Mouse (Mus musculus): ENCODE results near the gene Btc. TPM values are rescaled to one million over a fixed set of nuclear protein-coding genes. Genes with fewer than 3 reads are reported as not detected.
A peak's percentile ranks its signal among the peaks of the same experiment; 100 is the strongest.

Gene Btc
- polyA plus RNA-seq (2015; fragmentation: Nextera tagmentation; extraction: Ambion mirVana): 0.46 and 0.73 TPM in 2 replicates

DNA sequence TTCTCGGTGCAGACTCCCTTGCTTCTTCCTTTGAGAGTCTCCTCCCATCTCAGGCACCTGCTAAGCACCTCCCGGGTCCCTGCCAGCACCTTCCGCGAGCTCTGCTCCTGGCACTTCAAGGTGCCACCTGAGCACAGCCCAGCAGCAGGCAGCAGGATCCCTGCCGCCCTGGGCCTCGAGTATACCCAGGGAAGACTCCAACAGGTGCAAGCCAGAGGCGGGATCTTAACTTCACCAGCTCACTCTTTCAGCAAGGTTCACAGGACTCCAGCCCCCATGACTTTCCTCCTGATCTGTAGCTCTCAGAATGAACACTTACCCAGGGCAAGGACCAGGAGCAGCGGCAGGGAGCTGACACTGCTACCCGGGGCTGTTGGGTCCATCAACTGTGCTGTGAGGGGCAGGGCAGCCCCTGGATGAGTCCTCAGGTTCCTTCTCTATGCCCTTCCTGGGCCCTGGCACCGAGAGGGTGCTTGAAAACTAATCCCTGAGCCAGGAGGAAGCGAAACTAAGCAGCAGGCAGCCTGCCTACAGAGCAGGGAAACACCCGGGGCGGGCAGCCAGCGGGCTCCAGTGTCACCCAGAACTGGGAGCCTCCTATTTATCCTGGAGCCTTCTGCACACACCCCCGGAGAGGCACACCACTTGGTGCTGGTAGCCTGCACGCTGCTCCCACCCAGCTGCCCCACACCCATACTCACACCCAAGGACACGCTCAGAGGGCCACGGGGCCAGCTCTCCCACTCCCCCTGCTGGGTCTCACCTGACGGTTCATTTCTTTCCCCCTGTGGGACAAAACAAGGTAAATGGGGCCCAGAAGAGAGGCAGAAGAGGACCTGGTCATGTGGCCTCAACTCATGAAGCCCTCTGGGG is at the start of gene Btc:
Gene Btc, minus strand, starts transcription at position 656 of the 873 bp plus-strand sequence.
- DNase-seq (ENCODE audit: low spot score): peak; percentile 32

DNA sequence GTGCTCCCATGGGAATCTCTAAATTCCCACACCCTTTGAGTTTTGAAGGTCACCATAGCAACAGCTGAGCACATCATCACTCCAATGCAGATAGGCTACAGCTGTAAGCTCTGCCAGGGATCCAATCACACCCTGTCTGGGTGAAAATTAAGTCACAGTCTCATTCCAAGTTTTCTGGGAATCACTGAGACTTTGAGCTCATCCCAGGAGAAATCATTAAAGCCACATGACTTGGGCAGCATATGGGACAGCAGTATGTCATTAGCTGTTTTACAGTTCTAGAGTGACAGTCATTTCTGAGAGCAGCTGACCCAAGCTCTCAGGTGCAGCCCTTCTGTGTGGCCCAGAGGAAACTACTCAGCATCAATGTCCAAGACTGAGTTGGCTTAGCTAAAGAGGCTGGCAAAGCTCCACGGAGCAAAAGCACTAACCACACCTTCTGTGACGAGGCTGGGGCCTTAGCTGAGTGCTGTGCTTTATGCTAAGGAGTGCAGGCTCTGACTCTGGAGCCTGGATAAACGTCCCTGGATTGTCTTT is 42.3 kb upstream of the Btc start:
- DNase-seq (ENCODE audit: low spot score): no peak

- DNase-seq (ENCODE audit: low spot score): no peak
These were observed 33.8 kb upstream of the Btc start for GRCm38 (mm10) chr5:91436563-91436962.

GRCm38 (mm10) chr5:91434723-91435658 is 32.2 kb upstream of the Btc start:
- DNase-seq (ENCODE audit: low spot score): no peak

- DNase-seq (ENCODE audit: low spot score): no peak
These were observed 25.8 kb upstream of the Btc start for GRCm38 (mm10) chr5:91428547-91428946.

GRCm38 (mm10) chr5:91413814-91414213 is 11.0 kb upstream of the Btc start:
- no peak for DNase-seq (ENCODE audit: low spot score)

- no peak for DNase-seq (ENCODE audit: low spot score)
These were observed 1.5 kb upstream of the Btc start for GRCm38 (mm10) chr5:91404263-91404662.

- no peak for DNase-seq (ENCODE audit: low spot score)
These were observed 487 bp upstream of the Btc start for GRCm38 (mm10) chr5:91403281-91403680.

GRCm38 (mm10) chr5:91400493-91401096 is 2.2 kb downstream of the Btc start:
- no peak for DNase-seq (ENCODE audit: low spot score)

DNA sequence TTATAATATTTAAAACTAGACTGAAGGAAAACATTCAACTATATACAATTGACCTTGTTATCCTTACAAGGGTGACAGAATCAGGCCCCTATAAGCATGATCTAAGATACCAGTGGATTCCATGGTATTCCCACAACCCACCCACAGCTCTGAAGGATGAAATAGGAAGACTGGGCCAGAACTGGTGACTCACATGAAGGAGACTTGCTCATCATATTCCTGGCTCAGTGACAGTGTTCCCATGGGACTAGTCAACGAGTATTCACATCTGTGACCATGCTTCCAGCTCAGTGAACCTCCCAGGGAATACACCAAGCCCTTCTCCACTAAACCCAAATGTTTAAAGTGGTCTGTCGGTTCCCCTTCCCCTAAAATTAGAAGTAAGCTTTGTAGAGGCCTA is 27.3 kb downstream of the Btc start:
- DNase-seq (ENCODE audit: low spot score): no peak

- no peak for DNase-seq (ENCODE audit: low spot score)
These were observed 34.7 kb downstream of the Btc start for GRCm38 (mm10) chr5:91368061-91368565.

DNA sequence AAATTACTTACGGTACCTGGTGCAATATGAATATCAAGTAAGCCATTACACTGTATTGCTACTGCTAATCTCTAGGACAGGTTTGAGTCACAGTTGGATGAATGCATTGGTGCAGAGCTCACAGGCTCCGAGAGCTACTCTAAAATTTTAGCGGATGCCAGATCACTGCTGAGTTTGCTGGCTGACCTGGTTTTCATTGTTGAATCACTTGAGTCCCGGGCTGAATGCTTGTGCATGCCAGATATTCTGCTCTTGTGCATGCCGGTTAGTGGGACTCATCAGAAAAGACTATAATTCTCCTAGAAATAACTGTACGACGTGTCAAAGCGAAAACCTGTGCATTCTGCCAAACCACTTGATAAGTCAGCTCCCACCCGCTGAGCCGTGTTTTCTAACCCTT is 35.9 kb downstream of the Btc start:
- no peak for DNase-seq (ENCODE audit: low spot score)

- DNase-seq (ENCODE audit: low spot score): no peak
These were observed 39.4 kb downstream of the Btc start for GRCm38 (mm10) chr5:91363274-91363991.

DNA sequence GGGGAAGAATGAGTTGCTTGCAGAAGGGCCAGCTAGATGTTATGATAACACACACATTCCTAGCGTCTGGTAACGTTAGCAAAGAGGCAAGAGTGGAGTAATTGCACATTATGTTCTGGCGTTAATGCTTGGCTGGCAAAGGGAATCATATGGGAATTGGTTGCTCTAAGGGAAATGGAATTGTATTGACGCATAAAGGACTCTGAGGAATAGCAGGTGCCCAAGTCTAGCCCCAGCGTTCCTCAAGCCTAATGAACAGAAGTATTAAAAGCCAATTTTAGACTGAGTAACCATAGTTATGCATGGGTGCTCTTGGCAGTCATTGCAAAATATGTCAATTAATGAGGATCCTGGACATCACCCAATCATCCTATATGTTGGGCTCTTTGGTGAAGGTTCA is 50.1 kb downstream of the Btc start:
- DNase-seq (ENCODE audit: low spot score): no peak

- DNase-seq (ENCODE audit: low spot score): no peak
These were observed 57.1 kb downstream of the Btc start for GRCm38 (mm10) chr5:91345681-91346080.

GRCm38 (mm10) chr5:91345064-91345463 is 57.7 kb downstream of the Btc start:
- DNase-seq (ENCODE audit: low spot score): no peak

- DNase-seq (ENCODE audit: low spot score): peak; percentile 31
These were observed 60.6 kb downstream of the Btc start for GRCm38 (mm10) chr5:91341981-91342760.

GRCm38 (mm10) chr5:91334227-91334626 is 68.6 kb downstream of the Btc start:
- no peak for DNase-seq (ENCODE audit: low spot score)

- no peak for DNase-seq (ENCODE audit: low spot score)
These were observed 70.5 kb downstream of the Btc start for GRCm38 (mm10) chr5:91332079-91332865.
